Mouse (Mus musculus): ENCODE measurements around the gene Atmin.

DNA sequence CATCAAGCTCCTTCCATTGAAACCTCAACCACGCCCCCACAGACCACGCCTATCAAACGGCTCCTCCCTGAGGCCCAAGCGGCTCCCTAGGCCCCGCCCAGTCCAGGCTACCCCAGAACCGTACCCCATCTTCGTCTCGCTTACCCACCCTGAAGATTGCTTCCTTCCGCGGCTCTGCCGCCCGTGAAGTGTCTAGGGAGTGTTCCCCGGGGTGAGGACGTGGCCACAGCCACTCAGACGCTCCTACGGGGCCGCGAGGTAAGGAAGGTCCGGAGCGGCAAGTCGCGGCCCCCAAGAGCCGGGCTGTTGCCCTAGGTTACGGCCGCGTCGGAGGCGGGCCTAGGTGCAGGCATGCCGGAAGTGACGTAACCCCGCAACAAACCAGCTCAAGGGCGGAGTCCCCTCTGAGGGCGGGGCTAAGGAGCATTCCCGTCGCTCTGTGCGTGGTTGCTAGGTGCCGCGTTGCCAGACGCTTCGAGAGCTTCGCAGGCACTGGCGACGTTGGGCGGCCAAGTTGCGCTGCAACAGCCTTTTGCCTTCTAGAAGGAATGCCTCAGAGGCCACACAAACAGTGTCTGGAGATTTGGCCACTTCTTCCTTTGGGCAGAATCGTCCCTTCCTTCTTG is 35.6 kb downstream of the Atmin start, which contains the start of gene 1700030J22Rik:
- TF ChIP-seq POLR2A (IDR thresholded peaks at IDR 0.05; ENCODE audit: insufficient read depth, low read depth, low read length) (peak; percentile 51; the same call in 1 of the 2 replicates), CTCF (IDR thresholded peaks at IDR 0.05; ENCODE audit: insufficient read depth, low read depth, low read length) (no peak)
